Mouse (Mus musculus): ENCODE measurements around the gene Asgr1.

GRCm38 (mm10) chr11:70030651-70031320, 23.1 kb upstream of the Asgr1 start:
- no peak for TF ChIP-seq HCFC1 (IDR thresholded peaks at IDR 0.05; ENCODE audit: low read depth, low read length)
- no peak for TF ChIP-seq TCF12 (IDR thresholded peaks at IDR 0.05; ENCODE audit: low read depth, low read length)
- TF ChIP-seq ELF1 (IDR thresholded peaks at IDR 0.05; ENCODE audit: low read depth, low read length) = no peak
- TF ChIP-seq POLR2A (IDR thresholded peaks at IDR 0.05; ENCODE audit: control insufficient read depth in 1 of 2, insufficient read depth in 1 of 2, low read depth in 1 of 2, low read length in 2 of 2, poor library complexity in 1 of 2) = no peak
- TF ChIP-seq E2F4 (IDR thresholded peaks at IDR 0.05; ENCODE audit: borderline replicate concordance, low read depth, low read length) = no peak
- TF ChIP-seq EP300 (IDR thresholded peaks at IDR 0.05; ENCODE audit: low read depth in 1 of 2, low read length in 2 of 2) = no peak
- TF ChIP-seq KAT2A (conservative IDR thresholded peaks at IDR 0.05; ENCODE audit: low read depth, low read length) = no peak
